Mouse (Mus musculus) MEL (cell line): ENCODE data around the gene Gm20605. TPM values are rescaled to one million over a fixed set of nuclear protein-coding genes. Genes with fewer than 3 reads are reported as not detected.

Source experiments
- DNase-seq: peaks from one replicate; pipeline ENCODE4 v3.0.0; 2011; ENCODE audit warnings: low read depth, low spot score
- H3K27ac ChIP-seq: 2 replicates; pipeline ENCODE4 v1.5.1; 2012; ENCODE audit warnings: low read depth, mild to moderate bottlenecking, control low read depth, low read length, moderate library complexity; ENCODE audit not compliant: control insufficient read depth
- H3K27me3 ChIP-seq, 2 experiments: fragments of 150-350 bp in 1 of 2; sonication (generic) in 1 of 2; 2 replicates each; pipeline ENCODE4 v1.6.1; 2012; ENCODE audit warnings: low read length in 2 of 2, mild to moderate bottlenecking in 2 of 2, improper control_type of control experiment in 1 of 2, moderate library complexity in 1 of 2; ENCODE audit not compliant: insufficient read depth in 2 of 2, control insufficient read depth in 1 of 2
- H3K36me3 ChIP-seq, 2 experiments: 2 replicates each; pipeline ENCODE4 v1.6.1; 2012 to 2014; ENCODE audit warnings: low read length in 2 of 2, improper control_type of control experiment in 1 of 2, inconsistent platforms in 1 of 2, mild to moderate bottlenecking in 1 of 2; ENCODE audit not compliant: insufficient read depth in 2 of 2, control insufficient read depth in 1 of 2
- H3K4me1 ChIP-seq, 2 experiments: fragments of 150-350 bp in 1 of 2; sonication (generic) in 1 of 2; 2 replicates each; pipeline ENCODE4 v1.6.1; 2012; ENCODE audit warnings: low read length in 2 of 2, improper control_type of control experiment in 1 of 2, mild to moderate bottlenecking in 1 of 2; ENCODE audit not compliant: insufficient read depth in 2 of 2, control insufficient read depth in 1 of 2
- H3K4me3 ChIP-seq, 2 experiments: fragments of 150-350 bp in 1 of 2; sonication (generic) in 1 of 2; 2 replicates each; pipeline ENCODE4 v1.5.1; 2012; ENCODE audit warnings: low read depth in 2 of 2, low read length in 2 of 2, mild to moderate bottlenecking in 2 of 2, moderate library complexity in 2 of 2, control low read depth in 1 of 2, improper control_type of control experiment in 1 of 2; ENCODE audit not compliant: control insufficient read depth in 1 of 2, insufficient read depth in 1 of 2
- H3K79me2 ChIP-seq: 2 replicates; pipeline ENCODE4 v1.6.1; 2012; ENCODE audit warnings: mild to moderate bottlenecking, low read length, moderate library complexity; ENCODE audit not compliant: control insufficient read depth, poor library complexity, insufficient read depth
- H3K9ac ChIP-seq: 2 replicates; pipeline ENCODE4 v1.6.1; 2012; ENCODE audit warnings: low read depth, mild to moderate bottlenecking, control low read depth, low read length, moderate library complexity; ENCODE audit not compliant: control insufficient read depth, poor library complexity, severe bottlenecking
- H3K9me3 ChIP-seq: fragments of 150-350 bp; sonication (generic); replicated peaks from 2 replicates; pipeline ENCODE4 v1.6.1; 2012; ENCODE audit warnings: mild to moderate bottlenecking, low read length, improper control_type of control experiment, moderate library complexity; ENCODE audit not compliant: insufficient read depth
- BHLHE40 ChIP-seq: IDR thresholded peaks from 2 replicates; pipeline ENCODE4 v1.6.1; 2012; ENCODE audit warnings: low read depth, mild to moderate bottlenecking, inconsistent platforms, low read length, improper control_type of control experiment, borderline replicate concordance
- CHD1 ChIP-seq: IDR thresholded peaks from 2 replicates; pipeline ENCODE4 v1.6.1; 2012; ENCODE audit warnings: low read depth, mild to moderate bottlenecking, inconsistent platforms, low read length, improper control_type of control experiment
- CHD2 ChIP-seq: IDR thresholded peaks from 2 replicates; pipeline ENCODE4 v1.6.1; 2011; ENCODE audit warnings: low read length, improper control_type of control experiment
- CTCF ChIP-seq, 3 experiments: IDR thresholded peaks in 2 of 3; conservative IDR thresholded peaks in 1 of 3; 2 replicates each; pipeline ENCODE4 v1.5.1; 2011 to 2012; ENCODE audit warnings: low read length in 3 of 3, low read depth in 2 of 3, mild to moderate bottlenecking in 2 of 3, improper control_type of control experiment in 1 of 3, inconsistent platforms in 1 of 3, mixed read lengths in 1 of 3, moderate library complexity in 1 of 3; ENCODE audit not compliant: control insufficient read depth in 1 of 3, insufficient read depth in 1 of 3, poor library complexity in 1 of 3, severe bottlenecking in 1 of 3
- E2F4 ChIP-seq: IDR thresholded peaks from 2 replicates; pipeline ENCODE4 v1.6.1; 2011; ENCODE audit warnings: low read depth, low read length, improper control_type of control experiment, borderline replicate concordance
- EP300 ChIP-seq, 2 experiments: IDR thresholded peaks; 2 replicates each; pipeline ENCODE4 v1.6.1; 2011; ENCODE audit warnings: improper control_type of control experiment in 2 of 2, low read length in 2 of 2, low read depth in 1 of 2, mild to moderate bottlenecking in 1 of 2
- ETS1 ChIP-seq: IDR thresholded peaks from 2 replicates; pipeline ENCODE4 v1.6.1; 2012; ENCODE audit warnings: low read depth, mild to moderate bottlenecking, inconsistent platforms, low read length, improper control_type of control experiment, moderate library complexity
- HCFC1 ChIP-seq: IDR thresholded peaks from 2 replicates; pipeline ENCODE4 v1.6.1; 2012; ENCODE audit warnings: low read depth, mild to moderate bottlenecking, inconsistent platforms, low read length, improper control_type of control experiment, moderate library complexity
- KAT2A ChIP-seq: conservative IDR thresholded peaks from 2 replicates; pipeline ENCODE4 v1.6.1; 2012; ENCODE audit warnings: low read depth, low read length, improper control_type of control experiment, inconsistent platforms
- MAZ ChIP-seq: IDR thresholded peaks from 2 replicates; pipeline ENCODE4 v1.6.1; 2012; ENCODE audit warnings: low read depth, mild to moderate bottlenecking, inconsistent platforms, low read length, improper control_type of control experiment
- NRF1 ChIP-seq: IDR thresholded peaks from 2 replicates; pipeline ENCODE4 v1.6.1; 2014; ENCODE audit warnings: low read depth, mild to moderate bottlenecking, inconsistent platforms, low read length, improper control_type of control experiment, moderate library complexity; ENCODE audit not compliant: poor library complexity, insufficient read depth, severe bottlenecking
- POLR2A ChIP-seq, 2 experiments: IDR thresholded peaks; 2 replicates each; pipeline ENCODE4 v1.6.1; 2011 to 2012; ENCODE audit warnings: low read length in 2 of 2, mild to moderate bottlenecking in 2 of 2, control low read depth in 1 of 2, improper control_type of control experiment in 1 of 2, low read depth in 1 of 2, moderate library complexity in 1 of 2; ENCODE audit not compliant: control insufficient read depth in 1 of 2, insufficient read depth in 1 of 2, poor library complexity in 1 of 2
- POLR2AphosphoS5 ChIP-seq: IDR thresholded peaks from 2 replicates; pipeline ENCODE4 v1.6.1; 2012; ENCODE audit warnings: low read depth, borderline replicate concordance, mild to moderate bottlenecking, inconsistent platforms, low read length, moderate library complexity, mixed read lengths
- RAD21 ChIP-seq: IDR thresholded peaks from 2 replicates; pipeline ENCODE4 v1.6.1; 2011; ENCODE audit warnings: mild to moderate bottlenecking, low read depth, low read length, improper control_type of control experiment
- TAL1 ChIP-seq: IDR thresholded peaks from 2 replicates; pipeline ENCODE4 v1.6.1; 2012; ENCODE audit warnings: mild to moderate bottlenecking, inconsistent platforms, low read length, moderate library complexity, mixed read lengths
- ZC3H11A ChIP-seq: IDR thresholded peaks from 2 replicates; pipeline ENCODE4 v1.6.1; 2012; ENCODE audit warnings: low read depth, mild to moderate bottlenecking, inconsistent platforms, low read length, improper control_type of control experiment
- ZKSCAN1 ChIP-seq: IDR thresholded peaks from 2 replicates; pipeline ENCODE4 v1.6.1; 2012; ENCODE audit warnings: low read depth, mild to moderate bottlenecking, inconsistent platforms, low read length, improper control_type of control experiment, moderate library complexity
- ZMIZ1 ChIP-seq: IDR thresholded peaks from 2 replicates; pipeline ENCODE4 v1.6.1; 2012; ENCODE audit warnings: low read depth, mild to moderate bottlenecking, inconsistent platforms, low read length, improper control_type of control experiment, moderate library complexity
- ZNF384 ChIP-seq: IDR thresholded peaks from 2 replicates; pipeline ENCODE4 v1.6.1; 2012; ENCODE audit warnings: low read depth, mild to moderate bottlenecking, inconsistent platforms, low read length, improper control_type of control experiment
- polyA plus RNA-seq, 2 experiments: library from polyadenylated mRNA; stranded (reverse) in 1 of 2; unstranded in 1 of 2; fragments of >175 nt in 1 of 2; fragments of >200 nt in 1 of 2; gene quantifications; 2 replicates each; pipeline versions ENCODE4 v1.2.1 to v1.2.4; 2012; ENCODE audit warnings: low replicate concordance in 2 of 2, low read depth in 1 of 2; ENCODE audit not compliant: insufficient read length in 2 of 2, insufficient read depth in 1 of 2, missing spikeins in 1 of 2
- total RNA-seq: library from RNA; depleted of rRNA; stranded (reverse); fragments of 300-350 nt; gene quantifications from 2 replicates; pipeline ENCODE4 v1.2.3, GENCODE M21; 2012

The Gm20605 gene
- total and polyA plus RNA-seq, 3 experiments, result 2.5 to 12.7 TPM; not detected in 1

GRCm38 (mm10) chr5:137610548-137611244, 18.3 kb upstream of the Gm20605 start:
- no peak overlapping the region for H3K27ac ChIP-seq
- H3K4me1 ChIP-seq, result no peaks in the 10 kb centered on the region
- no peaks in the 10 kb centered on the region for H3K36me3 ChIP-seq
- no peak for TF ChIP-seq EP300 (IDR thresholded peaks at IDR 0.05; ENCODE audit: low read depth in 1 of 2, low read length in 2 of 2)
- TF ChIP-seq, all 39 proteins: peak for 0
- Histone ChIP-seq H3K4me3 (no peak overlapping the region), H3K9ac (no peak overlapping the region), H3K9me3 (no peaks in the 10 kb centered on the region), H3K79me2 (no peaks in the 10 kb centered on the region), H3K27me3 (no peaks in the 10 kb centered on the region)
- no peak for DNase-seq

GRCm38 (mm10) chr5:137611245-137611602, 17.8 kb upstream of the Gm20605 start:
- no peak overlapping the region for H3K4me3 ChIP-seq
- no peak overlapping the region for H3K27ac ChIP-seq
- H3K9ac ChIP-seq, result no peak overlapping the region

GRCm38 (mm10) chr5:137613076-137613475, 15.9 kb upstream of the Gm20605 start:
- no peak for TF ChIP-seq CHD2
- no peak for TF ChIP-seq ZNF384
- TF ChIP-seq KAT2A, result no peak
- no peak for TF ChIP-seq ZC3H11A
- TF ChIP-seq HCFC1, result no peak
- no peak for TF ChIP-seq ZKSCAN1
- no peak for TF ChIP-seq BHLHE40
- no peak for TF ChIP-seq POLR2AphosphoS5

More at GRCm38 (mm10) chr5:137611245-137611602, 17.8 kb upstream of the Gm20605 start:
- Histone ChIP-seq H3K36me3 (no peaks in the 10 kb centered on the region), H3K4me1 (no peaks in the 10 kb centered on the region), H3K9me3 (no peaks in the 10 kb centered on the region), H3K27me3 (no peaks in the 10 kb centered on the region), H3K79me2 (no peaks in the 10 kb centered on the region)
- TF ChIP-seq E2F4, result no peak
- TF ChIP-seq CHD1, result no peak
- TF ChIP-seq TAL1, result no peak
- TF ChIP-seq MAZ, result no peak
- no peak for TF ChIP-seq BHLHE40
- no peak for TF ChIP-seq RAD21
- TF ChIP-seq NRF1, result no peak
- no peak for TF ChIP-seq POLR2A (IDR thresholded peaks at IDR 0.05; ENCODE audit: control insufficient read depth in 1 of 2, insufficient read depth in 1 of 2, low read depth in 1 of 2, low read length in 2 of 2, poor library complexity in 1 of 2)
- no peak for TF ChIP-seq ETS1
- no peak for TF ChIP-seq ZMIZ1
- TF ChIP-seq ZKSCAN1, result no peak
- no peak for TF ChIP-seq KAT2A
- TF ChIP-seq CTCF (IDR thresholded peaks at IDR 0.05 in 2 of 3, conservative IDR thresholded peaks at IDR 0.05 in 1 of 3; ENCODE audit: control insufficient read depth in 1 of 3, insufficient read depth in 1 of 3, low read depth in 2 of 3, low read length in 3 of 3, poor library complexity in 1 of 3, severe bottlenecking in 1 of 3), result no peak
- TF ChIP-seq EP300 (IDR thresholded peaks at IDR 0.05; ENCODE audit: low read depth in 1 of 2, low read length in 2 of 2), result no peak
- no peak for DNase-seq

More at GRCm38 (mm10) chr5:137613076-137613475, 15.9 kb upstream of the Gm20605 start:
- no peak for DNase-seq
- Histone ChIP-seq H3K4me1 (no peaks in the 10 kb centered on the region), H3K27me3 (no peaks in the 10 kb centered on the region), H3K79me2 (no peaks in the 10 kb centered on the region), H3K4me3 (no peak overlapping the region), H3K36me3 (no peaks in the 10 kb centered on the region), H3K27ac (no peak overlapping the region), H3K9ac (no peak overlapping the region), H3K9me3 (no peaks in the 10 kb centered on the region)
